Mouse (Mus musculus) embryo, embryonic 10.5 days (tissue): Measurements from ENCODE around the gene Pcsk5.

ENCODE experiments used
- DNase-seq: peaks from one replicate; pipeline ENCODE4 v3.0.0-alpha.2; 2015; ENCODE audit warnings: low spot score

Pcsk5 gene

GRCm38 (mm10) chr19:17572315-17572714 is 265.1 kb downstream of the Pcsk5 start:
- DNase-seq, result no peak

GRCm38 (mm10) chr19:17570936-17571335 is 266.5 kb downstream of the Pcsk5 start:
- no peak for DNase-seq

- no peak for DNase-seq
Observed at GRCm38 (mm10) chr19:17567264-17567663, 270.2 kb downstream of the Pcsk5 start.

GRCm38 (mm10) chr19:17566097-17566496 is 271.3 kb downstream of the Pcsk5 start:
- DNase-seq, result no peak

- no peak for DNase-seq
Observed at GRCm38 (mm10) chr19:17558764-17559163, 278.7 kb downstream of the Pcsk5 start.

GRCm38 (mm10) chr19:17555159-17555558 is 282.3 kb downstream of the Pcsk5 start:
- no peak for DNase-seq

GRCm38 (mm10) chr19:17554571-17554970 is 282.9 kb downstream of the Pcsk5 start:
- no peak for DNase-seq

GRCm38 (mm10) chr19:17553396-17554100 is 283.9 kb downstream of the Pcsk5 start:
- no peak for DNase-seq

GRCm38 (mm10) chr19:17528746-17529532 is 308.5 kb downstream of the Pcsk5 start:
- DNase-seq, result no peak

GRCm38 (mm10) chr19:17525558-17525957 is 311.9 kb downstream of the Pcsk5 start:
- DNase-seq, result no peak

- peak; percentile 49 for DNase-seq
Observed at GRCm38 (mm10) chr19:17514456-17514855, 323.0 kb downstream of the Pcsk5 start.

GRCm38 (mm10) chr19:17511283-17511682 is 326.1 kb downstream of the Pcsk5 start:
- no peak for DNase-seq

- no peak for DNase-seq
Observed at GRCm38 (mm10) chr19:17504212-17504611, 333.2 kb downstream of the Pcsk5 start.

GRCm38 (mm10) chr19:17498586-17499235 is 338.7 kb downstream of the Pcsk5 start:
- DNase-seq, result no peak

GRCm38 (mm10) chr19:17496131-17496530 is 341.3 kb downstream of the Pcsk5 start:
- DNase-seq, result no peak

- DNase-seq, result peak; percentile 32
Observed at GRCm38 (mm10) chr19:17491822-17492544, 345.4 kb downstream of the Pcsk5 start.

GRCm38 (mm10) chr19:17491322-17491721 is 346.1 kb downstream of the Pcsk5 start:
- no peak for DNase-seq

- peak; percentile 28 for DNase-seq
Observed at GRCm38 (mm10) chr19:17489866-17490141, 347.6 kb downstream of the Pcsk5 start.

- no peak for DNase-seq
Observed at GRCm38 (mm10) chr19:17489041-17489865, 348.2 kb downstream of the Pcsk5 start.

- no peak for DNase-seq
Observed at GRCm38 (mm10) chr19:17482126-17482790, 355.2 kb downstream of the Pcsk5 start.

GRCm38 (mm10) chr19:17479471-17479870 is 358.0 kb downstream of the Pcsk5 start:
- no peak for DNase-seq
